Mouse (Mus musculus) neural tube, embryonic 11.5 days (tissue): ENCODE results near the gene Vmn1r214. TPM values are rescaled to one million over a fixed set of nuclear protein-coding genes. Genes with fewer than 3 reads are reported as not detected.

Experiments used
- ATAC-seq: fragments of 200-750 bp; cut with Nextera tagmentation; 2 replicates; pipeline ENCODE4 v1.8.0; 2017; ENCODE audit warnings: moderate number of reproducible peaks, mild to moderate bottlenecking, moderate TSS enrichment, moderate library complexity; ENCODE audit not compliant: insufficient read depth, low FRiP score, low TSS enrichment
- DNase-seq: peaks from one replicate; pipeline ENCODE4 v3.0.0-alpha.2; 2015; ENCODE audit warnings: low spot score
- H3K27ac ChIP-seq: fragments of 300-500 bp; sonication (generic); 2 replicates; pipeline ENCODE4 v1.5.1; 2014; ENCODE audit warnings: low read depth, mild to moderate bottlenecking, low read length
- H3K27me3 ChIP-seq: fragments of 300-500 bp; sonication (generic); 2 replicates; pipeline ENCODE4 v1.6.1; 2014; ENCODE audit warnings: mild to moderate bottlenecking, low read length, mixed read lengths; ENCODE audit not compliant: control insufficient read depth, insufficient read depth
- H3K36me3 ChIP-seq: fragments of 300-500 bp; sonication (generic); 2 replicates; pipeline ENCODE4 v1.6.1; 2014; ENCODE audit warnings: mild to moderate bottlenecking, low read length, moderate library complexity, mixed read lengths; ENCODE audit not compliant: control insufficient read depth, insufficient read depth
- H3K4me1 ChIP-seq: fragments of 300-500 bp; sonication (generic); 2 replicates; pipeline ENCODE4 v1.6.1; 2014; ENCODE audit warnings: low read length, mixed read lengths; ENCODE audit not compliant: control insufficient read depth, insufficient read depth
- H3K4me2 ChIP-seq: fragments of 300-500 bp; sonication (generic); 2 replicates; pipeline ENCODE4 v1.6.1; 2014; ENCODE audit warnings: low read depth, mild to moderate bottlenecking, moderate library complexity
- H3K4me3 ChIP-seq: fragments of 300-500 bp; sonication (generic); 2 replicates; pipeline ENCODE4 v1.5.1; 2014; ENCODE audit warnings: low read depth, low read length
- H3K9ac ChIP-seq: fragments of 300-500 bp; sonication (generic); 2 replicates; pipeline ENCODE4 v1.6.1; 2014; ENCODE audit warnings: mild to moderate bottlenecking, low read length
- H3K9me3 ChIP-seq: fragments of 300-500 bp; sonication (generic); 2 replicates; pipeline ENCODE4 v1.6.1; 2016; ENCODE audit warnings: low read length; ENCODE audit not compliant: control insufficient read depth
- WGBS: fragments of 180-500 bp; shearing (Covaris S2); extraction: QIAGEN DNeasy Blood & Tissue Kit; methylation state at CpG from one replicate; pipeline ENCODE4 v1.1.7; 2014; 5-methylcytosine and 5-hydroxymethylcytosine counted together
- polyA plus RNA-seq: library from polyadenylated mRNA; unstranded; fragments of >200 nt; fragmentation: Nextera tagmentation; extraction: Ambion mirVana; gene quantifications from 2 replicates; pipeline ENCODE4 v1.2.1, GENCODE M21; 2014

Vmn1r214 gene
- polyA plus RNA-seq: not detected in 2 replicates

DNA sequence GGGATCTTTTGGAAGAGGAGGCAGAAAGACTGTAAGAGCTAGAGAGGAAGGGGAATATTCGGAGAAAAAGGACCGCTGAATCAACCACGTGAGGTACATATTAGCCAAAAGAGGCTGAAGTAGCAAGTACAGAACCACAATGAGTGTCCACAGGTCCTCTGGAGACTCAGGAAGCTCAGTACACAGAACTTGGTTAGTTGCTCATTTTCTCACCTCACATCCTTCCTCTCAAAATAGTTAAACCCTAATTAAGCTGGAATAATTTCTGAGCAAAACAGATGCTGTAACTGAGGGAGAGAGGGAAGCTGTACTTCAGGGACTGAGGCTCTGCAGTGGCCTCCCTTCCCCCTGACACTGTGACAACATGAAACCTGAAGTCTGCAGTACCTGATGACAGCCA is at the start of gene Vmn1r214:
Gene Vmn1r214 (plus strand): TSS at position 301 of the 400 bp plus-strand sequence.
- WGBS: 91% methylated on average over 3 of the region's 3 CpGs
- no peak for DNase-seq
- no peaks in the 10 kb centered on the region for H3K9me3 ChIP-seq

DNA sequence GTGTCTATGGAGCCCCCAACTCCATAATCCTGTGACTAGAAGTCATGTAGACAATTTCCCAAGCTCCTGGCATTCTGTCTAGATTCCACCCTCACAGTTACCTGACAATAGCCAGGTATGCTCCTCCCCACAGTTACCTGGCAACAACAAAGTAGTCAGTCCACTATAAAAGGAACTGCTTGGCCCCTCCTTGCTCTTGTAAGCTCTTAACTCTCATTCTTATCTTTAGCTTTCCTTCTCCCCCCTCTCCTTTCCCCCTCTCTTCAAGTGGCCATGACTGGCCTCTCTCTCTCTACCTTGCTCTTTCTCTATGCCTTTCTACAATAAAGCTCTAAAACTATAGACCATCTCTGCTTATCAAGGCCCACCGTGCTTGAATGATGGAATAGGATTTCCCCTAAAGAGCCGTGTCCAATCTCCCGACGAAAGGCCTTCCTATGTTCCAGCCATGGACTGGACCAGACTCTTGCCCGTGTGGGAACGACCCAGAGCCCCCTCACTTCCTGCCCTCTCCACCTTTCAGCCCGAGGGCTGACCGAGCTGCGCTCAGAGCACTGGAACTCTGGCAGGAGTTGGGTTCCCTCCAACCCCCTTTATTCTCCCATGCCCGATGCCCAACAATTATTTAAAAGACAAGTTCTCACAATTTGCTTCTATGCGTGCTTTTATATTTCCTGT is 39.9 kb upstream of the Vmn1r214 start:
- Histone ChIP-seq H3K27ac (no peak overlapping the region), H3K4me2 (no peak overlapping the region), H3K9ac (no peak overlapping the region), H3K27me3 (no peaks in the 10 kb centered on the region), H3K36me3 (no peaks in the 10 kb centered on the region), H3K4me1 (no peaks in the 10 kb centered on the region), H3K4me3 (no peak overlapping the region), H3K9me3 (no peaks in the 10 kb centered on the region)
- ATAC-seq (no peak), DNase-seq (no peak)
- WGBS: 84% methylated on average over 11 of the region's 11 CpGs

More for the DNA sequence above, at the start of gene Vmn1r214:
- Histone ChIP-seq H3K36me3 (no peaks in the 10 kb centered on the region), H3K27me3 (no peaks in the 10 kb centered on the region), H3K4me1 (no peaks in the 10 kb centered on the region), H3K27ac (no peak within 1 kb of the TSS), H3K4me2 (no peak within 1 kb of the TSS), H3K4me3 (no peak within 1 kb of the TSS), H3K9ac (no peak within 1 kb of the TSS)
- ATAC-seq: no peak

DNA sequence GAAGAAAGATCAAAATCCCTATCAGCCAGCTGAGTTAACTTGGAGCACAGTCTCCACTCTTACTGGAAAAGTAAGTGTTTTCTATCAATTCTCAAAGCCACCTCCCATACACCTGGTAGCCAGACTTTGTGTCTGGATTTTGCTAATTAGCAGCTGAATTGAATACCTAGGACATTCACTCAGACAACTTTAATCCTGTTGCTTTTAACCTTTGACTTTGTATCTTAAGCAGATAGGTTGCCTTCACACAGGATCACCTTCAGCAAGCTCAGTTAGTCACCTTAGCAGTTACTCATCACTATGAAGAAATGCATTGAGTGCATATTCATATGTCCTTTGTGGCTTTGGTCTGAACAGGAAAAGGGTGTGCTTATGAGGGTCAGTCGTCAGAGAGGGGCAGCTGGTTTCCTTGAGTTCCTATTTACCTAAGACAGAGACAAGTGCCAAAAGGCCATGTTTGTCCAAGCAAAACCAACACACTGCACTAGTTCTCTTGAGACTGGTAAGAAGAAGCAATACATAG is 38.0 kb upstream of the Vmn1r214 start:
- ATAC-seq (no peak), DNase-seq (no peak)
- Histone ChIP-seq H3K4me3 (no peak overlapping the region), H3K4me2 (no peak overlapping the region), H3K36me3 (no peaks in the 10 kb centered on the region), H3K27ac (no peak overlapping the region), H3K9ac (no peak overlapping the region), H3K27me3 (no peaks in the 10 kb centered on the region), H3K9me3 (no peaks in the 10 kb centered on the region), H3K4me1 (no peaks in the 10 kb centered on the region)
- 37% methylated on average over 1 of the region's 1 CpGs for WGBS

DNA sequence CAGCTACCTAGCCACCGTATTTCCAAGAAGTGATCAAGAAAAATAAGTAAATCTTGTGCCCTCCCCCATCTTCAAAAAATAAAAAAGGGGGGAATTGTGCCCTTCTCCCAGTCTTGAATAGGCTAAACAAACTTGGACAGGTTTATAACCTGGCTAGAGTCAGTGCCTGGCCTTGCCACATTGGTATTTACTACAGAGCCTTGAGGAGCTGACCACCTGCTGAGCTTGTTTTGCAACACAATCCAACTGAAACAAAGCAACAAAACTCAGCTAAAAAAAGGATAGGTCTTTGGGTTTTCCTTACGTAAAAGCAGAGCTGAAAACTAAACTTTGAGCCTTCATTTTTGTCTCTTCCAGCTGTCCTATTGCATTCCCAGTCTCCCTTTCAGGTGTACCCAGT is 37.5 kb upstream of the Vmn1r214 start:
- no peaks in the 10 kb centered on the region for H3K9me3 ChIP-seq
- H3K36me3 ChIP-seq: no peaks in the 10 kb centered on the region
- no peaks in the 10 kb centered on the region for H3K27me3 ChIP-seq
- ATAC-seq (no peak), DNase-seq (no peak)
- H3K27ac ChIP-seq: no peak overlapping the region
- no peak overlapping the region for H3K4me2 ChIP-seq
- no peak overlapping the region for H3K4me3 ChIP-seq
- no peaks in the 10 kb centered on the region for H3K4me1 ChIP-seq
- WGBS: 30% methylated on average over 2 of the region's 2 CpGs
- no peak overlapping the region for H3K9ac ChIP-seq

DNA sequence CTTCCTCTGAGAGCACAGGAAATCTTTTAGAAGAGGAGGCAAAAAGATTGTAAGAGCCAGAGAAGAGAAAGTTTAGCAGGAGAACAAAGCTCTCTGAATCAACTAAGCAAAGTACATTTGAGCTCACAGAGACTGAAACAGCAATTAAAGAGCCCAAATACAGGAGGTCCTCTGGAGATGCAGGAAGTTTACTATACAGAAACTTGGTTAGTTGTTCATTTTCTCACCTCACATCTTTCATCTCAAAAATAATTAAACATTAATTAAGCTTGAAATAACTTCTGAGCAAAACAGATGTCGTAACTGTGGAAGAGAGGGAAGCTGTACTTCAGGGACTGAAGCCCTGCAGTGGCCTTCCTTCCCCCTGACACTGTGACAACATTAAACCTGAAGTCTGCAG is 22.9 kb upstream of the Vmn1r214 start, which contains the start of gene Vmn1r213:
Gene Vmn1r213 (plus strand): TSS at position 301 of the 400 bp plus-strand sequence.
- Histone ChIP-seq H3K27ac (no peak within 1 kb of the TSS), H3K9ac (no peak within 1 kb of the TSS), H3K4me1 (no peaks in the 10 kb centered on the region), H3K4me3 (no peak within 1 kb of the TSS), H3K9me3 (no peaks in the 10 kb centered on the region), H3K27me3 (no peaks in the 10 kb centered on the region), H3K36me3 (no peaks in the 10 kb centered on the region), H3K4me2 (no peak within 1 kb of the TSS)
- WGBS: 76% methylated on average over 1 of the region's 1 CpGs
- DNase-seq (no peak), ATAC-seq (no peak)

DNA sequence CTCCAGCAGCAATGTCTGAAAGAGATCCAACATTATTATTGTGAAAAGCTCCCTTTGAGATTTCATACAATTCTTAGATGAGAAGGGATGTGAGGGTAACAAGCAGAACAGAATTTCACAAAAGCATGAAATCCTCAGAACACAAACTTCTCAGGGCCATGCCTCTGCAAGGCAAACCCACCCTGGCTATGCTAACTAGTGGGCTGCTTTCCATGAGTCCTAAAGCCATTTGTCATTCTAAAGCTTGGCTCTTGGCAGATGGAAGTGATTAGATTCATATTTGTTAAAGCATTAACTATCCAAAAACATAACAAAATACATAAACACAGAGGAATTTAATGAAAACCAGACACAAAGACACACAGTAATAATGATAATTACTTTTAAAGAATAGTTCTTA is 12.1 kb upstream of the Vmn1r214 start:
- no peaks in the 10 kb centered on the region for H3K4me1 ChIP-seq
- H3K27me3 ChIP-seq: no peaks in the 10 kb centered on the region
- H3K4me3 ChIP-seq: no peak overlapping the region
- no peak overlapping the region for H3K27ac ChIP-seq
- ATAC-seq (no peak), DNase-seq (no peak)
- no peak overlapping the region for H3K9ac ChIP-seq
- no peaks in the 10 kb centered on the region for H3K36me3 ChIP-seq
- H3K9me3 ChIP-seq: no peaks in the 10 kb centered on the region
- no peak overlapping the region for H3K4me2 ChIP-seq

DNA sequence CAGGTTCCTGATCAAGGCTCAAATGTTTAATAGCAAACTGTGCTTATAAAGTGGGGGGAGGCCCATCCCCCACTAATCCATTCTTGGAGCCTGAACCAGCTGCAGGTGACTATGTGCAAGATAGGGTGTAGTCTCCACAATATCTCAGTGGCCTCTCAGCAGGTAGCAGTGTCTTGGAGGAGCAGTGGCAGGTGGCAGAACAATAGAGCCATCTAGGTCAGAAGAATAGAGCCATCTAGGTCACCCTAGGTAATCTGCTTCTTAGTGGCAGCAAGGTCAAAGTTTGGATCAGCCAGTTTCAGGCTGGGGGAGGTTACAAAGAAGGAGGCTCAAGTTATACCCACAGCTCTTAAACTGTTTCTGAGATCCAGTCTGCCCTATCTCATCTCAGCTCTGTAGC is 5.4 kb upstream of the Vmn1r214 start:
- ATAC-seq: no peak
- Histone ChIP-seq H3K27ac (no peak overlapping the region), H3K4me2 (no peak overlapping the region), H3K9me3 (no peaks in the 10 kb centered on the region), H3K36me3 (no peaks in the 10 kb centered on the region), H3K4me3 (no peak overlapping the region), H3K4me1 (no peaks in the 10 kb centered on the region), H3K9ac (no peak overlapping the region), H3K27me3 (no peaks in the 10 kb centered on the region)
- DNase-seq: no peak

DNA sequence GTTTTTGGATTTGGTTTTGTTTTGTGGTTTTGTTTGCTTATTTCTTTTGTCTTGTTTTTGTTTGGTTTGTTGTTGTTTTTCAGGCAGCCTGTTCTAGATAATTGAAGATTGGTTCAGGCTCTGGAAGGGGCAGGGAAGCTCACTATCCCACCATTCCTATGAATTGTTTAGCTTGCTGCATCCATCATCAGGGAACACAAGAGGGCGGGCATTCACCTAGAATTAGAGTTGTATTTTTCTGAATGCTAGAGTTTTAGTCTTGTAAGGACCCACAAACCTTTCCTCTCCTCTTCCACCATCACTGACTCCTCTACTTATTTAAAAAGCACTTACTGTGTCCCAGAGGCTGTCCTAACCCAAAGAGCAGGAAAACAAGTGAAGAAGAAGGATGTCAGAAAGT is 27.6 kb downstream of the Vmn1r214 start:
- 71% methylated on average over 1 of the region's 1 CpGs for WGBS
- no peak overlapping the region for H3K4me3 ChIP-seq
- no peak for ATAC-seq
- H3K4me2 ChIP-seq: no peak overlapping the region
- no peaks in the 10 kb centered on the region for H3K9me3 ChIP-seq
- H3K4me1 ChIP-seq: no peaks in the 10 kb centered on the region
- no peak overlapping the region for H3K9ac ChIP-seq
- H3K36me3 ChIP-seq: no peaks in the 10 kb centered on the region
- DNase-seq: no peak
- no peaks in the 10 kb centered on the region for H3K27me3 ChIP-seq
- H3K27ac ChIP-seq: no peak overlapping the region

DNA sequence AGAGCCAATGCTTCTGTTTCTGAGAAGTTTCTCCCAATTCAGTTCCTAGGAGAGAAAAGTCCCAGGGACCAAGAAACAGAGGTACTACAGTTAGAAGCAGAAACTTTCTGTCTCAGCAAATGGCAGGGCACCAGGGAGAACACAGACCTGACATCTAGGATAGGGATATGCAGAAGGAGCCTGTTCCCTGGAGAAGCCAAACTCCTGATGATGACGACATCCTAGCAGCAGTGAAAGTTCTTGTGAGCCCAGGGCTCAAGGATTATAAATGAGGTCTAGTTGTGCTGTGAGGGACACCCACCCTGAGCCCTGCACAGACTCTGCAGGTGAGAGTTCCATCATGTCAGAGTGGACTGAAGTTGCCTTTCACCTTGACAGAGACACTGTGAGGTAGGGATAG is 37.5 kb downstream of the Vmn1r214 start, which contains the start of gene Vmn1r215:
Gene Vmn1r215 (plus strand): TSS at position 301 of the 400 bp plus-strand sequence.
- H3K9me3 ChIP-seq: no peaks in the 10 kb centered on the region
- WGBS: 71% methylated on average over 1 of the region's 1 CpGs

More for the DNA sequence above, 37.5 kb downstream of the Vmn1r214 start, which contains the start of gene Vmn1r215:
- H3K9ac ChIP-seq: no peak within 1 kb of the TSS
- no peaks in the 10 kb centered on the region for H3K27me3 ChIP-seq
- no peak within 1 kb of the TSS for H3K4me3 ChIP-seq
- ATAC-seq: no peak
- no peak within 1 kb of the TSS for H3K27ac ChIP-seq
- no peak within 1 kb of the TSS for H3K4me2 ChIP-seq
- H3K4me1 ChIP-seq: no peaks in the 10 kb centered on the region
- DNase-seq: no peak
- no peaks in the 10 kb centered on the region for H3K36me3 ChIP-seq
